Mouse (Mus musculus) cerebellum, adult 2 months (tissue): ENCODE results near the gene Tmem127.

Source experiments
- CTCF ChIP-seq: fragments of 200-500 bp; IDR thresholded peaks from 2 replicates; pipeline ENCODE4 v1.5.1; 2011; ENCODE audit warnings: low read depth, mild to moderate bottlenecking, control low read depth, low read length, moderate library complexity, borderline replicate concordance; ENCODE audit not compliant: insufficient read depth
- POLR2A ChIP-seq: fragments of 200-500 bp; IDR thresholded peaks from 2 replicates; pipeline ENCODE4 v1.6.1; 2011; ENCODE audit warnings: low read length, control low read depth, borderline replicate concordance; ENCODE audit not compliant: insufficient read depth

DNA sequence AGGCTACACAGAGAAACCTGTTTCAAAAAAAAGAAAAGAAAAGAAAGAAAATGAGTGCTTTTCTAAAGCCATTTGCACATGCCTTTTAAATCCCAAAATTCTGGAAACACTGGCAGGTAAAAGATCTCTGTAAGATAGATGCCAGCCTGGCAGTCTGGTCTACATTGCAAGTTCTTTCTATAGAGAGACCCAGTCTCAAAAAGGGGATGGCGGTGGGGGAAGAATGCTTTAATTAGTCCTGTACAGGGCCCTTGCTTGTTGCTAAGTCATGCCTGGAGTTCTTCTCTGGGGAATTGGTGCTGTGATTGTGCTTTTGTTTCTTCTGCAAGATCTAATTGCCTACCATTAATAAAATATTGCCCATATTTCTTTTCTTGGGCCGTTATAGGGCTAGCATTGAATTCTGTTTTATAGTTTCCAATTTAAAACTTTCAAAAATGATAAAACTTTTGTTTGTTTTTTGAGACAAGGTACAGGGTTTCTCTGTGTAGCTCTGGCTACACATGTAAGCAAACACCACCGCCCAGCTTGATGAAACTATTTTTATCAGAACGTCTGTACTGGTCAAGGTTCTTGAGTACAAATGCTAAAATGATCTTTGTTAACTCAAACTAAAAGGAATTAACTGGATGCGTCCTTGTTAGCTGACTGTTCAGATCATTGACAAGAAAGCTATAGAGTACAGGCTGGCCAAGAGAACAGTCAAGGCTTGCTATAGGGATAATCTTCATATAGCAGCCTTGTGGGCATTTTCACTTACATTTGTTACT is 28.0 kb downstream of the Tmem127 start:
- TF ChIP-seq CTCF (no peak), POLR2A (no peak)
